Mouse (Mus musculus) heart, embryonic 13.5 days (tissue): Measurements from ENCODE around the gene Nrbf2. TPM values are rescaled to one million over a fixed set of nuclear protein-coding genes. Genes with fewer than 3 reads are reported as not detected.

ENCODE experiments used
- ATAC-seq: fragments of 200-750 bp; cut with Nextera tagmentation; 2 replicates; pipeline ENCODE4 v1.8.0; 2017; ENCODE audit warnings: moderate TSS enrichment; ENCODE audit not compliant: insufficient number of reproducible peaks, low FRiP score, low TSS enrichment; ENCODE audit errors: extremely low read depth
- H3K27ac ChIP-seq: fragments of 300-500 bp; sonication (generic); replicated peaks from 2 replicates; pipeline ENCODE4 v1.5.1; 2015; ENCODE audit warnings: moderate library complexity, mild to moderate bottlenecking, inconsistent platforms
- H3K27me3 ChIP-seq: fragments of 300-500 bp; sonication (generic); replicated peaks from 2 replicates; pipeline ENCODE4 v1.6.1; 2015; ENCODE audit warnings: mild to moderate bottlenecking, inconsistent platforms
- H3K36me3 ChIP-seq: fragments of 300-500 bp; sonication (generic); 2 replicates; pipeline ENCODE4 v1.6.1; 2015; ENCODE audit warnings: mild to moderate bottlenecking, inconsistent platforms
- H3K4me1 ChIP-seq: fragments of 300-500 bp; sonication (generic); 2 replicates; pipeline ENCODE4 v1.6.1; 2015; ENCODE audit warnings: inconsistent platforms
- H3K4me2 ChIP-seq: fragments of 300-500 bp; sonication (generic); 2 replicates; pipeline ENCODE4 v1.6.1; 2015; ENCODE audit warnings: inconsistent platforms, mild to moderate bottlenecking, moderate library complexity
- H3K4me3 ChIP-seq: fragments of 300-500 bp; sonication (generic); 2 replicates; pipeline ENCODE4 v1.5.1; 2015; ENCODE audit warnings: moderate library complexity, mild to moderate bottlenecking, inconsistent platforms
- H3K9ac ChIP-seq: fragments of 300-500 bp; sonication (generic); 2 replicates; pipeline ENCODE4 v1.6.1; 2015; ENCODE audit warnings: inconsistent platforms, mild to moderate bottlenecking, moderate library complexity
- H3K9me3 ChIP-seq: fragments of 300-500 bp; sonication (generic); 2 replicates; pipeline ENCODE4 v1.6.1; 2016; ENCODE audit warnings: inconsistent platforms
- WGBS: fragments of 180-500 bp; shearing (Covaris S2); methylation state at CpG from one replicate; pipeline ENCODE4 v1.1.7; 2015; ENCODE audit warnings: mixed read lengths; 5-methylcytosine and 5-hydroxymethylcytosine counted together
- polyA plus RNA-seq: library from polyadenylated mRNA; unstranded; fragments of >200 nt; fragmentation: Nextera tagmentation; extraction: Ambion mirVana; gene quantifications from 2 replicates; pipeline ENCODE4 v1.2.1, GENCODE M21; 2015

Nrbf2 gene
- polyA plus RNA-seq, result 27.9 and 30.6 TPM in 2 replicates

- H3K27me3 ChIP-seq, result no peaks in the 10 kb centered on the region
- peak within 1 kb of the TSS; percentile 76 for H3K27ac ChIP-seq
- H3K4me1 ChIP-seq, result peaks cover 48% of the 10 kb centered on the region
- peak; percentile 87 for ATAC-seq
- no peaks in the 10 kb centered on the region for H3K36me3 ChIP-seq
- WGBS, result 3% methylated on average over 43 of the region's 52 CpGs
- peak within 1 kb of the TSS; percentile 76 for H3K4me2 ChIP-seq
- H3K9ac ChIP-seq, result peak within 1 kb of the TSS; percentile 96
- peak within 1 kb of the TSS; percentile 97 for H3K4me3 ChIP-seq
- no peaks in the 10 kb centered on the region for H3K9me3 ChIP-seq
These were observed at the start of gene Nrbf2 for GRCm38 (mm10) chr10:67285176-67285814. Gene Nrbf2 (minus strand): TSS chr10:67285305.

GRCm38 (mm10) chr10:67330580-67330979 lies 45.5 kb upstream of the Nrbf2 start:
- Histone ChIP-seq H3K27ac (no peak overlapping the region), H3K4me2 (no peak overlapping the region), H3K4me1 (no peaks in the 10 kb centered on the region), H3K36me3 (no peaks in the 10 kb centered on the region), H3K27me3 (no peaks in the 10 kb centered on the region), H3K4me3 (no peak overlapping the region), H3K9me3 (no peaks in the 10 kb centered on the region), H3K9ac (no peak overlapping the region)
- 79% methylated on average over 2 of the region's 2 CpGs for WGBS
- no peak for ATAC-seq

GRCm38 (mm10) chr10:67329661-67330060 lies 44.6 kb upstream of the Nrbf2 start:
- no peak overlapping the region for H3K4me3 ChIP-seq

GRCm38 (mm10) chr10:67328208-67328607 lies 43.1 kb upstream of the Nrbf2 start:
- Histone ChIP-seq H3K36me3 (no peaks in the 10 kb centered on the region), H3K9me3 (no peaks in the 10 kb centered on the region), H3K27ac (no peak overlapping the region), H3K4me3 (no peak overlapping the region), H3K9ac (no peak overlapping the region), H3K4me2 (no peak overlapping the region), H3K4me1 (no peaks in the 10 kb centered on the region), H3K27me3 (no peaks in the 10 kb centered on the region)
- no peak for ATAC-seq
- 72% methylated on average over 5 of the region's 5 CpGs for WGBS

More at GRCm38 (mm10) chr10:67329661-67330060, 44.6 kb upstream of the Nrbf2 start:
- Histone ChIP-seq H3K27ac (no peak overlapping the region), H3K4me2 (peak overlapping the region; percentile 28; the same call in 1 of the 2 replicates), H3K36me3 (no peaks in the 10 kb centered on the region), H3K9ac (no peak overlapping the region), H3K4me1 (no peaks in the 10 kb centered on the region), H3K9me3 (no peaks in the 10 kb centered on the region), H3K27me3 (no peaks in the 10 kb centered on the region)
- no peak for ATAC-seq
- 36% methylated on average over 11 of the region's 11 CpGs for WGBS

- no peak overlapping the region for H3K27ac ChIP-seq
- 80% methylated on average over 1 of the region's 1 CpGs for WGBS
- no peak overlapping the region for H3K4me3 ChIP-seq
- H3K9me3 ChIP-seq, result no peaks in the 10 kb centered on the region
- peaks cover 10% of the 10 kb centered on the region for H3K4me1 ChIP-seq
- peaks cover 15% of the 10 kb centered on the region for H3K27me3 ChIP-seq
- ATAC-seq, result no peak
- no peak overlapping the region for H3K9ac ChIP-seq
- H3K36me3 ChIP-seq, result no peaks in the 10 kb centered on the region
- H3K4me2 ChIP-seq, result no peak overlapping the region
These were observed 38.9 kb upstream of the Nrbf2 start for GRCm38 (mm10) chr10:67324036-67324435.

GRCm38 (mm10) chr10:67321396-67321795 lies 36.3 kb upstream of the Nrbf2 start:
- no peaks in the 10 kb centered on the region for H3K36me3 ChIP-seq
- no peak overlapping the region for H3K9ac ChIP-seq
- H3K9me3 ChIP-seq, result no peaks in the 10 kb centered on the region
- peaks cover 10% of the 10 kb centered on the region for H3K4me1 ChIP-seq
- H3K4me2 ChIP-seq, result no peak overlapping the region
- ATAC-seq, result no peak
- H3K27me3 ChIP-seq, result peaks cover 30% of the 10 kb centered on the region
- no peak overlapping the region for H3K4me3 ChIP-seq
- H3K27ac ChIP-seq, result no peak overlapping the region
- WGBS, result 78% methylated on average over 2 of the region's 2 CpGs

- peaks cover 10% of the 10 kb centered on the region for H3K4me1 ChIP-seq
- no peak for ATAC-seq
- H3K9me3 ChIP-seq, result no peaks in the 10 kb centered on the region
- peak overlapping the region; percentile 62 for H3K4me2 ChIP-seq
- H3K36me3 ChIP-seq, result no peaks in the 10 kb centered on the region
- H3K27me3 ChIP-seq, result peaks cover 34% of the 10 kb centered on the region
- 16% methylated on average over 17 of the region's 17 CpGs for WGBS
- peak overlapping the region; percentile 36 for H3K4me3 ChIP-seq
- H3K27ac ChIP-seq, result no peak overlapping the region
- H3K9ac ChIP-seq, result peak overlapping the region; percentile 19; the same call in 1 of the 2 replicates
These were observed 35.2 kb upstream of the Nrbf2 start for GRCm38 (mm10) chr10:67320207-67320859.

- Histone ChIP-seq H3K9me3 (no peaks in the 10 kb centered on the region), H3K4me2 (no peak overlapping the region), H3K27ac (no peak overlapping the region), H3K4me1 (peaks cover 10% of the 10 kb centered on the region), H3K9ac (no peak overlapping the region), H3K4me3 (no peak overlapping the region), H3K27me3 (peaks cover 34% of the 10 kb centered on the region), H3K36me3 (no peaks in the 10 kb centered on the region)
- 74% methylated on average over 13 of the region's 13 CpGs for WGBS
- ATAC-seq, result no peak
These were observed 34.1 kb upstream of the Nrbf2 start for GRCm38 (mm10) chr10:67319016-67319725.

- 0 out of 2 replicates have a peak, but pooled peaks have one; percentile 28 for ATAC-seq
- WGBS, result 1% methylated on average over 20 of the region's 20 CpGs
- peak overlapping the region; percentile 45 for H3K4me3 ChIP-seq
- H3K9ac ChIP-seq, result peak overlapping the region; percentile 72
- H3K4me2 ChIP-seq, result peak overlapping the region; percentile 73
- no peaks in the 10 kb centered on the region for H3K9me3 ChIP-seq
- peaks cover 10% of the 10 kb centered on the region for H3K4me1 ChIP-seq
- H3K36me3 ChIP-seq, result no peaks in the 10 kb centered on the region
- H3K27ac ChIP-seq, result no peak overlapping the region
- peaks cover 34% of the 10 kb centered on the region for H3K27me3 ChIP-seq
These were observed 32.9 kb upstream of the Nrbf2 start for GRCm38 (mm10) chr10:67317931-67318460.

- Histone ChIP-seq H3K9ac (no peak overlapping the region), H3K36me3 (no peaks in the 10 kb centered on the region), H3K4me3 (no peak overlapping the region), H3K27ac (no peak overlapping the region), H3K27me3 (peaks cover 28% of the 10 kb centered on the region), H3K9me3 (no peaks in the 10 kb centered on the region), H3K4me1 (peaks cover 5% of the 10 kb centered on the region), H3K4me2 (0 out of 2 replicates have a peak overlapping the region, but pooled peaks have one; percentile 33)
- 17% methylated on average over 12 of the region's 12 CpGs for WGBS
- ATAC-seq, result no peak
These were observed 29.8 kb upstream of the Nrbf2 start for GRCm38 (mm10) chr10:67314811-67315435.

- no peak overlapping the region for H3K9ac ChIP-seq
- H3K9me3 ChIP-seq, result no peaks in the 10 kb centered on the region
- no peaks in the 10 kb centered on the region; the same call in 1 of the 2 replicates for H3K4me1 ChIP-seq
- H3K27ac ChIP-seq, result peak overlapping the region; percentile 48; the same call in 1 of the 2 replicates
- no peak overlapping the region for H3K4me2 ChIP-seq
- H3K4me3 ChIP-seq, result no peak overlapping the region
- H3K36me3 ChIP-seq, result no peaks in the 10 kb centered on the region
- ATAC-seq, result no peak
- H3K27me3 ChIP-seq, result peaks cover 12% of the 10 kb centered on the region
- WGBS, result 52% methylated on average over 6 of the region's 6 CpGs
These were observed 27.4 kb upstream of the Nrbf2 start for GRCm38 (mm10) chr10:67312456-67312855.
